Mouse (Mus musculus) CD4-positive, CD25-positive, alpha-beta regulatory T cell, adult 2 months (primary cell): ENCODE measurements around the gene Wdr83.

Experiments
- DNase-seq: peaks from one replicate; pipeline ENCODE4 v3.0.0-alpha.2; 2012; ENCODE audit warnings: low read depth, low spot score

Wdr83 gene

GRCm38 (mm10) chr8:85035165-85035727 is 45.9 kb downstream of the Wdr83 start:
- no peak for DNase-seq

- peak; percentile 94 for DNase-seq
These were observed 46.3 kb downstream of the Wdr83 start for GRCm38 (mm10) chr8:85034764-85035163.

GRCm38 (mm10) chr8:85033867-85034266 is 47.2 kb downstream of the Wdr83 start:
- no peak for DNase-seq

GRCm38 (mm10) chr8:85032622-85033311 is 48.3 kb downstream of the Wdr83 start:
- no peak for DNase-seq

- no peak for DNase-seq
These were observed 51.8 kb downstream of the Wdr83 start for GRCm38 (mm10) chr8:85029271-85029670.

GRCm38 (mm10) chr8:85027922-85028321 is 53.2 kb downstream of the Wdr83 start:
- peak; percentile 39 for DNase-seq

GRCm38 (mm10) chr8:85027516-85027855 is 53.6 kb downstream of the Wdr83 start:
- DNase-seq = no peak

- peak; percentile 95 for DNase-seq
These were observed 54.2 kb downstream of the Wdr83 start, which contains the start of gene Trir for GRCm38 (mm10) chr8:85026670-85027515. Gene Trir, plus strand, starts transcription at chr8:85026823.

GRCm38 (mm10) chr8:85025098-85025932 is 55.8 kb downstream of the Wdr83 start, which contains the start of gene Asna1:
Gene Asna1, minus strand, starts transcription at chr8:85025281.
- peak; percentile 94 for DNase-seq
